Mouse (Mus musculus) retina, embryonic 14.5 days (tissue): ENCODE measurements at regions not wholly inside any gene's neighbourhood (a gene's known extent, or its start where the extent isn't known, plus 50 kb on each side); places are given as distances from the start of the nearest gene placed in this dataset.

ENCODE experiments used
- DNase-seq: peaks from one replicate; pipeline ENCODE4 v3.0.0-alpha.2; 2015; ENCODE audit warnings: low spot score

DNA sequence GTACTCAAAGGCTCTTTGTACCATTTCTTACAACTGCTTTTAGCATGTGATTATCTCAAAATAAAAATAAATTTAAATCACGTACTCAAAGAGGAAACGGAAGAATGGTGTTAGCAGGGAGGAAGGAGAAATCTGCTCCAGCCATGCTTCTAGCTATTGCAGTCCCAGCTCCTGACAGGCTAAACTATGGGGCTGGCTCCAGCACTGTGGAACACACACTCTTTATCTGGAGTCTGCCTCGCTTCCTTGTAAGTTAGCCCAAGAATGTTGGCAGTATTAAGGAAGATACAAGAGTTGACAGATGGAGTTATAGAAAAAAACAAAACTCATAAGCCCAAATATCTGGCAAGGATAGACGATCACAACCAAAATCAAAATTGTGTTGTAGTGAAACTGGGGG is 161.5 kb upstream of the AI593442 start:
- DNase-seq, result no peak

DNA sequence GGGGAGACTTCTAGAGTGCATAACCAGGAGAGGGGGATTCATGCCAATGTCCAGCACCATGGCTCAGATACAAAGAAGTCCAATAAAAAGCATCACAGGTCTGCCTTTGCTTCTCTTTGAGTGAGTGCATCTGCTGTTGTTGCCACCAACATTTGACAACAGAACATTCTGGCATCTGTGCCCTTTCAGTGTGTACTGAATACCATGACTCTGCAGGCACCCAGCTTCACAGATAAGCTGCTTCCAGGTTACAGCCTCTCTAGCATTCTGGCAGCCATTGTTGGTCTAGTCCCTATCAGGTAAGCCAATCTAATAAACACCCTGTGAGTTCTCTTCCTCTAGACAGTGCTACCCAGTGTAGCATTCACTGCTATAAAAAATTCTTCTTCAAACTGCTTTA is 160.4 kb upstream of the AI593442 start:
- DNase-seq, result no peak

DNA sequence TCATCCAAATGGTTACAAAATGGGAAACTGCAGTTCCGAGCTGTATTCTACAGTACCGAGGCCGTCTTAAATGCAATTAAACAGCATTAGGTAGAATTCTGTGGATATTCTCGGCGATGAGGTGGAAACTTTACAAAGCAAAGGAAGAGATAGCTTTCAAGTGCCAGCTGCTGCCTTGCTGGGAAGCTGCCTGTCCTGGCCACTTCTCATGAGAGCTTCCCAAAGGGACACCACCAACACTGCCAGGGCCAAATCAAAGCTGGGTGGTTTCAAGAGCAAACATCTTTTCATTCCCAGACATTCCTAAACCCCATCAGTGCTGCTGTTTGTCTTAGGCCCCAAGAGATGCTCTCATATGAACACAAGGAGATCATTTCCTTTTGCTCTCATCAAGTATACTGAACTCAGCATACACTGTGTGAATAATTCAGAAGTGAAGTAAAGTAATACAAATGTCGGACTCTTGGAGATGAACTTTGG is 156.6 kb upstream of the AI593442 start:
- DNase-seq, result no peak

DNA sequence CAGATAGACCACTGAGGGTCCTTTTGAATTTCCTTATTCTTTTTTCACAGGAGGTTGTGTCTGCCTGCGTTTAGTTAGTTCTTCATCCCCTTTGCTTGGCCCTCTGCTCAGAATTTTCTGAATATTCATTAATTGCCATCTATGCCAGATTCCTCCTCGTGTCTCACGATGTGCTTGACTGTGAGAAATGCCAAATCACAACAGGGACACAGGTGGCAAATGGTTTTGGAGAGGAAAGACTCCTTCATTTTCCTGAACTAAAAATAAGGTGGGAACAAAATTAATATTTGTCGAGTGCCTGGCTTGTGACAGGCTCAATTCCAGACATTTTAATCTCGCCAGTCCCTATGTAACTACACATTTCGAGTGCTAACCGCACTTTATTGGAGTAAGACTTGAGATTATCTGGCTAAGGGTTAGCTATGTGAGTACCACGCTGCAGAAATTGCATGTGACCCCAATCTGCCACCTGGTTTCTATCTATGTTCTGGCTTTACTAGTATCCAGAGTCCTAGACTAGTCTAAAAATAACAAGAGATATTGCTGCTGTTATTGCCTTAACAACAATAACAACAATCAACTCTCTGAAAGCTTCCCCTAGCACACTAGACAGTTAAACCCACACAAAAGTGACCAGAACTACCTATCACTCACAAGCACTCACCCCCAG is 156.0 kb upstream of the AI593442 start:
- DNase-seq, result no peak

DNA sequence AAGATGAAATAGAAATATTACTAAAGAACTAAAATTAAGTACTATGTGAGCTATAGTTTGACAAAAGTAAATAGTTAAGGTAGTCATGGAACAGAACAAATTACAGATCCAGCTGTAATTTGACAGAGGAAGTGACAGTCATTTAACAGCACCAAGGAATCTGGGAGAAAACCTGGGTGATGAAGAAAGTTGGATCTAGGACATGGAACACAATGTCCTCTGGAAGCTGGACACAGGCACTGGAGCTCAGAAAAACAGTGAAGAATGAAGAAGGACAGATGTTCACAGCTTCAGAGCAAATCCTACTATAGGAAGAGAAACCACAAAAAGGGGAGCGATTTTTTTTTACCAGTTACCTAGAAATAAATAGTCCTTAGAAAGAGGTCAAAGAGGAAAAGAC is 147.2 kb upstream of the AI593442 start:
- DNase-seq, result no peak

DNA sequence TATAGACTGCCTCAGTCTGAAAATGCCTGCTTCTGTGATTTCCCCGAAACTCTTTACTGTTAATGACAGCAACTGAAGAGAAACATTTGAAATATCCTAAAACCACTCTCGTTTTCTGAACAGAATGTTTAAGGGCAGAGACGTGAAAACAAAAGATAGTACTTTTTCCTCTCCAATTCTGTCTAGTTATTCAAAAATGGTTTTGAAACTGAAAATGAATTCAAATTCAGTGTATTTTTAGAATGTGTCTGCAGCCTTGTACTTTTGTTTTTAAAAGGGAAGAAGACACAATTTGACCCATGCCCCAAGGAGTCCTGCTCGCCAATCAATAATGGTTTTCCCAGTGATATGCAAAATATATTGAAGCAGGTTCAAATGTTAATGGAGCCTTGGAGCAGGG is 136.7 kb upstream of the AI593442 start:
- DNase-seq, result no peak

DNA sequence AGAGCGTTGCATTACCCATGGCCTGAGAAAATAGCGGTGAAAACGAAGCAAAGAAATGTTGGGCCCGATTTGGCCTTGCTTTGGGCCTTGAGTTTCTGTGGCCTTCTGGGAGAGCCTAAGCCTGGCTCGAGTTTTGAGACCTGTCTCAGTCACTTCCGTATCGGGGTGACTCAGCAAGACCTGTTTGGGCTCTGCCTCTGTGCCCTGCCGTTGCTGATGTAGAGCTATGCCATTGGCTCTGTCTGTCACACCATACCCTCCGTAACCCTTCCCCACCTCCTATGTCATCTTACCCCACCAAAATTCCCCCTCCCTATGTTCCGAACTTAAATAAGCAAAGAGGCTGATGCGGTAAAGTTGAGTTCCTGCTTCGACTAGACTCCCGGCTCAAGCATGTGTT is 123.4 kb upstream of the AI593442 start:
- no peak for DNase-seq

DNA sequence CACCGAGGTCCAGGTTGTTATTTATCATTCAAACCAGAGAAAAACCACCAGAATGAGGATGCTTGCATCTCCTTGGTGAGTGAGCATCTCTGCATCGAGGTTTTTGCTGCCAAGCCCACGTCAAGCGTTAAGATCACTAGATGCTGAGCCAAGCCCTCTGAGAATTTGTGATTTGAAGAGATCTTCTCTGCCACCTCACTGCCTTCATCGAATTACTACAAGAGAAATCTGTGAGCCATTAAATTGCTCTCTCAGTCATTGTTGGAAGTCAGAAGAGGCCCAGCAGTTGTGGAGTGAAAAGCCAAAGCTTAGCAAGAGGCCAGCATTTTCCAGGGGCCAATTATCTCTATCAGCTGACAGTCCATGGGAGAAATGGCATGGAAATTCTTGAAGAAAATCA is 122.2 kb upstream of the AI593442 start:
- no peak for DNase-seq

DNA sequence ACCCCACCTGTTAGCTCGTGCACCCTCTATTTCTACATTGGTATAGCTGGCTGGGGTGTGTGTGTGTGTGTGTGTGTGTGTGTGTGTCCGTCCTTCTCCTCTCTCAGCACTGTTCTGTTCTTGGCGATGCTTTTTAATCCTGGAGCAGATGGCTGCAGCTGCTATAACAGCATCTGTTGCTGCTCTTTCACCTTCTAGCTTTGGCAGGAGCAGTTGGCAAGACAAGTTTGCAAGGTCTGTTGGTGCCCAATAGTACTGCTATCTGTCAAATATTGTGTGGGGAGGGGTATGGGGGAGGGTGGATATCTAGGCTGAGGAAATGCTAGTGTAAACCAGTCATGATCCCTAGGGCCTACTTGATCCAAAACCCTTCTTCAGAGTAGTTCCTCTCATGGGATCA is 120.9 kb upstream of the AI593442 start:
- DNase-seq, result no peak

DNA sequence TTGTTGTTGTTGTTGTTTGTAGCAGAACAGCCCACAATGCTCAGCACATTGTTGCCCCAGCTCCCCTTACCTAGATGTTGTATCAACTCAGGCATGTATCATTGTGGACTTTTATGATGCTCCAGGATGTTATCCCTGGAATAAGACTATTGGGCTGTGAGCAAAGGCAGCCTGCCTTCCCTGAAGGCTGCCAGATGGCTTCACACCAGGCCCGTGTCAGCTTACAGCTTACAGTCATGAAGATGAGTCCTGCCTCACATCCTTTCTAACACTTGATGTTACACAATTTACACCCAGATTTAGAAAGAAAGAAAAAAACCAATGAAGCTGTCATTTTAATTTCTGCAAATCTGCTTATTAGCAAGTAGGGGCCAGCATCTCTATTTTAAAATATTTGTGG is 113.0 kb upstream of the AI593442 start:
- DNase-seq, result no peak

DNA sequence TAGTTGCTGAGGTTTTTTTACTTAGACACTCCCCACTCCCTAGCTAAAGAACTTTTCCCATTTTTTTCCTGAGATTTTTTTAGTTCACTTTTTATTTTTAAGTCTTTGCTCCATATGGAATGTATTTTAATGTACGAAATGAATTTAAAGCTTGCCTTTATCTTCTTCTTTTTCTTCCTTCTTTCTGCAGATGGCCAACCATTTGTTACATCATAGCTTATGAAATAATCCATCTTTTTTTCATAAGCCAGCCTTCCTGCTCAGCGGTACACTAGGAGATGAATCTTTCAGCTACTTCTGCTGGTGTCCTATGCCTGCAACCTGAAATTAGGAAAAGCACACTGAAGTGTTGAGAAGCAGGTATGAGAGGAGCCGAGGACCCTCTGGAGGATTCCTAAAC is 102.9 kb upstream of the AI593442 start:
- DNase-seq, result no peak

DNA sequence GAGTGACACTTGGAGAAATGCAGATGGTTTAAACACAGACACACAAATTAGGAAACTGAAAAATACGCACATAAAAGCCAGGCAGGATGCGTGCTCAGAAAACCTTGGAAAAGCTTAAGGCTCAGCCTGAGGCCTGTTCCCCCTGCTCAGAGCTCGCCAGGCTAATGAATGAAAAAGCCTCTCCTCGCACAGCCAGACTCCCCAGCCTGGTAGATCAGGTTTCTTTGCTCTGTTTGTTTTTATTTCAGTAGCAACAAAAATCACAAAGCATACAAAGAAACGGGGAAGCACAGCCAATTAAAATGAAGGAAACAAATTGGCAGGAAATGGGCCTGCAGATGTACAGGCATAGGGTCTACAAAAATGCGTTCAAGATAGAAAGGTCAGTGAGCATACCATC is 97.0 kb upstream of the AI593442 start:
- DNase-seq, result no peak

DNA sequence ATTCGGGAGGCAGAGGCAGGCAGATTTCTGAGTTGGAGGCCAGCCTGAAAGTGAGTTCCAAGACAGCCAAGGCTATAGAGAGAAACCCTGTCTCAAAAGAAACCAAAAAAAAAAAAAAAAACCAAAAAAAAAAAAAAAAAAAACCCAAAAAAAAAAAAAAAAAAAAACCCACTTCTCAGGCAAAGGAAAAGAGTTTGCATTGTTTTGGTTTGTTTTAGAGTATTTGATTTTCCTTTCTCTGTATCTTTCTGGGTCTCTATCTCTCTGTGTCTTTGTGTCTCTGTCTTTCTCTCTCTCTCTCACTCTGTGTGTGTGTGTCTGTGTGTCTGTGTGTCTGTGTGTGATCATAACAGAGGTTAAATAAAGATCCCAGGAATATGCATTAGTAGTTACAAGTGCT is 95.7 kb upstream of the AI593442 start:
- no peak for DNase-seq

DNA sequence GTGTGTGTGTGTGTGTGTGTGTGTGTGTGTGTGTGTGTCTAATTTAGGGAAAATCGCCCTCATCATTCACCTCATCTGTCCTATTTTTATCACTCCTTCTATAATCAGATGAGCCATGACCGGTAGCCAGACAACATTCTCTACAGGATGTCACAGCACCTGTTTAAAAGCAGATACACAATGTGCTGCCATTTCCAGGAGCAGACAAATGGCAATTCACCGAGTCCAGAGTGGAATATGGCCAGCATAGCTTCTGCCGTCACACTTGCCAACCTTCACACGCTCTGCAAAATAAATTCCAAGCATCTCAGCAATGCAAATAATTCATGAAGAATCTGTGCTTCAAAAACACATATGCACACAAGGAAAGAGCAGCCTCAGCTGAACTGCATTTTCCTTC is 88.5 kb upstream of the AI593442 start:
- DNase-seq, result no peak

DNA sequence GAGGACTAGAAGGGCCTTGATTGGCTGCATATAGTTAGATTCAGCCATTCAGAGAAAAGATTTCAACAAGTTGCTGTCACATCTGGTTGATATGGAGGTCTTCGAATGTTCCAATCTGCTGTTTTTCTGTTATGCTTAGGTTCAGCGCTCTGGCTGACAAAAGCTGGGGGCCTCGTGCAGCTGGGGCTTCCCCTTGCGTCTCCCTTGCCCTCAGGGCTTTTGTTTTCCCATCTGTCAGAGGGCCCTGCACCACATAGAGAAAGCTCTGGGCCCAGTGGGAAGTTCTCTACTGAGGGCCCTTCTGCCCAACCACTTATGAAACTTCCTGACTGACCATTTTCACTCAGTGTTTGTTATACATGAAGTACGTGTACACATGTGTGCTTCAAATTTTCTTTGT is 86.2 kb upstream of the AI593442 start:
- DNase-seq, result peak; percentile 32

DNA sequence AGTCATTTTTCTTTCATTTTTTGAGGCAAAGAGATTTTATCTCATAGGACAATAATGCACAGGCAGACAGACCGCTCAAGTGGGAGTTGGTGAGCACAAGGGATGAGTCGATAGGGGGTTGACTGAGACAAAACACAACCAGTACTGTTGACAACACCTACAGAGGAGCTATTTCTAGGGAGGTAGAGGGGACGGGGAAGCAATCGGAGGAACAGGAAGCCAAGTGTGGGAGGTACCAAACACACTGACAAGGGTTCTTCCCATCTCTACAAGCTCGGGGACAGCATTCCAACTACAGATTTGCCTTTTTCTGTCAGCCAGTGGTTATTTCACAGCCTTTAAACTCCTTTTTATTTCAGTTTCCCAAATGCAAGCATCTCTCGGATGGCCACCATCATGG is 83.3 kb upstream of the AI593442 start:
- DNase-seq, result no peak

DNA sequence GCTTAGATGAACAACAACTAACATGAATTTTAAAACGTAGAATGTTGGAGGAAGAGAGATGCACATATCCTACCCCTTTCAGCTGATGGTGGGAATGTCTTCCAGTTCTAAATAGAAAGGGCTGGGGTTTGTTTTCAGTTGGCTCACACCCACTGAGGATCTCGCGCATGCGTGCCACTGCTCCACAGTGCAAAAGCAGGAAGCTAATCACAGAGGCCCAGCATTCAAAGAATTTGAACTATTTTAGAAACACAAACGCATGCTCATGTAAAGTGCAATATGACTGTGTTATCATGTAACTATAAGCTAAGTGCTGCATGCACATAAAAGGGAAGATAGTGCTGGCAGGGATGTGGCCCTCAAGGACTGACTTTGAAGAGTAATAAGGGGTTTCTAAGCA is 81.7 kb upstream of the AI593442 start:
- no peak for DNase-seq

DNA sequence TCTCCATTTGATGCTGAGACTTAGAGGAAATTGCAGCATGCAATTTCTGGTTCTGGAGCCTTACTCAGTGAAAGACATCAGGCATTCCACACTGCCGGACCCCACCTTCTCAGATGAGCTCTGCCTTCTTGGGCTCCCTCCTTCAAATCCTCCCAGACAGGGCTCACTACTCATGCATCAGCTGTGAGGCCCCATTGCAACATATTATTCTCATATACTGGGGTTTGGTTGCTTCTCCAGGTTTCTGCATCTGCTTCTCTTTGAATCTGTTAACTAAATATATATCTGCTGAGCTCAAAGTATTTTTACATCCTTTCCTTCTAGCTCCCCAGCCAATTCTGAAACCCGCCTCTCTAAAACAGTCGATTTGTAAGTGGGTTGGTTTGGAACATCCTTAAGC is 68.8 kb upstream of the AI593442 start:
- no peak for DNase-seq

DNA sequence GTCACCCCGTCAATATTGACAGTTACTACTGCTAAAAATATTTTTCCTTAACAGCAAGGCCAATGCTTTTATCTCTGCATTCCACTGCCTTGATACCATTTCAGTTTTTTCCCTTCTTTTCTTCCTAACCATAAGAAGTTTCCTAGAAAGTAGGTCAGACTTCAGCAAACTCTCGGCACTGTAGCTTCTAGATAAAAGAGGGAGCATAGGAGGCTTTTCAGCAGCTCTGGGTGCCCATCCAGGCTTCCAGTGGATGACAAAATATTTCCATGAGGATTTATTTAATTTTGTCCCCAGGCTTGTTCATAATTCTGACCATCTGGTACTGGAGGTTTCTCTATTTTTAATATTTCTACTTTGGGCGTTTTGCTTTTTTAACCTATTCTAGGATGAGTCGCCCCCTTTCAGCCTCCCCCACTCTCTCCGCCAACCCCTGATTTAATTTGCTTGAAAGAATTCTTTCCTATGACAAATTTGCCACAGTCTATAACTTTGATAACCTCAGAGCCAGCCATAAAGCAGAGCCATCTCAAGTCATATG is 59.0 kb upstream of the AI593442 start:
- no peak for DNase-seq
